Mouse (Mus musculus) lung, postnatal 0 days (tissue): ENCODE data around the gene Pcgf6.

Source experiments
- CTCF ChIP-seq: IDR thresholded peaks from 2 replicates; pipeline ENCODE4 v1.5.1; 2016; ENCODE audit warnings: antibody characterized with exemption, mild to moderate bottlenecking
- EP300 ChIP-seq: IDR thresholded peaks from 2 replicates; pipeline ENCODE4 v1.6.1; 2016; ENCODE audit warnings: antibody characterized with exemption, mild to moderate bottlenecking, control low read depth

GRCm38 (mm10) chr19:47050271-47051032 lies at the start of gene Pcgf6:
- TF ChIP-seq CTCF, result no peak
- no peak for TF ChIP-seq EP300
